Mouse (Mus musculus): ENCODE measurements around the gene Hand1. TPM values are rescaled to one million over a fixed set of nuclear protein-coding genes. Genes with fewer than 3 reads are reported as not detected.
"Not testable (repeated sequence)": the region's sequence is repeated elsewhere in the genome, so short reads cannot be mapped to it uniquely, and the experiment has no call there.

The Hand1 gene
- not detected for total RNA-seq (2021)

GRCm38 (mm10) chr11:57832552-57833201 is at the start of gene Hand1:
Gene Hand1 (minus strand): TSS chr11:57832818.
- no peak for DNase-seq (ENCODE audit: extremely low spot score in 1 of 2, low spot score in 1 of 2)

GRCm38 (mm10) chr11:57876157-57876556 is 43.5 kb upstream of the Hand1 start:
- no peak for DNase-seq (ENCODE audit: extremely low spot score in 1 of 2, low spot score in 1 of 2)

- DNase-seq (ENCODE audit: extremely low spot score in 1 of 2, low spot score in 1 of 2), result no peak
Observed at GRCm38 (mm10) chr11:57873014-57873413, 40.4 kb upstream of the Hand1 start.

GRCm38 (mm10) chr11:57868753-57869460 is 36.3 kb upstream of the Hand1 start:
- peak; percentile 17 to 47 for DNase-seq (ENCODE audit: extremely low spot score in 1 of 2, low spot score in 1 of 2)

- no peak for DNase-seq (ENCODE audit: extremely low spot score in 1 of 2, low spot score in 1 of 2)
Observed at GRCm38 (mm10) chr11:57866466-57866865, 33.8 kb upstream of the Hand1 start.

GRCm38 (mm10) chr11:57864577-57864976 is 32.0 kb upstream of the Hand1 start:
- no peak for DNase-seq (ENCODE audit: extremely low spot score in 1 of 2, low spot score in 1 of 2)

- DNase-seq (ENCODE audit: extremely low spot score in 1 of 2, low spot score in 1 of 2), result no peak
Observed at GRCm38 (mm10) chr11:57862088-57862487, 29.5 kb upstream of the Hand1 start.

GRCm38 (mm10) chr11:57857709-57858108 is 25.1 kb upstream of the Hand1 start:
- DNase-seq (ENCODE audit: extremely low spot score in 1 of 2, low spot score in 1 of 2), result no peak

- DNase-seq (ENCODE audit: extremely low spot score in 1 of 2, low spot score in 1 of 2), result no peak
Observed at GRCm38 (mm10) chr11:57853571-57853970, 21.0 kb upstream of the Hand1 start.

- no peak for DNase-seq (ENCODE audit: extremely low spot score in 1 of 2, low spot score in 1 of 2)
Observed at GRCm38 (mm10) chr11:57850931-57851330, 18.3 kb upstream of the Hand1 start.

- no peak for DNase-seq (ENCODE audit: extremely low spot score in 1 of 2, low spot score in 1 of 2)
Observed at GRCm38 (mm10) chr11:57850298-57850697, 17.7 kb upstream of the Hand1 start.

- no peak for DNase-seq (ENCODE audit: extremely low spot score in 1 of 2, low spot score in 1 of 2)
Observed at GRCm38 (mm10) chr11:57847396-57847795, 14.8 kb upstream of the Hand1 start.

- not testable (repeated sequence) for DNase-seq (ENCODE audit: extremely low spot score in 1 of 2, low spot score in 1 of 2)
Observed at GRCm38 (mm10) chr11:57846421-57847363, 14.1 kb upstream of the Hand1 start.

- no peak for DNase-seq (ENCODE audit: extremely low spot score in 1 of 2, low spot score in 1 of 2)
Observed at GRCm38 (mm10) chr11:57841391-57841790, 8.8 kb upstream of the Hand1 start.

- DNase-seq (ENCODE audit: extremely low spot score in 1 of 2, low spot score in 1 of 2), result no peak
Observed at GRCm38 (mm10) chr11:57840986-57841385, 8.4 kb upstream of the Hand1 start.

GRCm38 (mm10) chr11:57837861-57838680 is 5.5 kb upstream of the Hand1 start:
- DNase-seq (ENCODE audit: extremely low spot score in 1 of 2, low spot score in 1 of 2), result no peak

- DNase-seq (ENCODE audit: extremely low spot score in 1 of 2, low spot score in 1 of 2), result no peak
Observed at GRCm38 (mm10) chr11:57836872-57837680, 4.5 kb upstream of the Hand1 start.

GRCm38 (mm10) chr11:57836401-57836800 is 3.8 kb upstream of the Hand1 start:
- no peak for DNase-seq (ENCODE audit: extremely low spot score in 1 of 2, low spot score in 1 of 2)

- no peak for DNase-seq (ENCODE audit: extremely low spot score in 1 of 2, low spot score in 1 of 2)
Observed at GRCm38 (mm10) chr11:57835931-57836330, 3.3 kb upstream of the Hand1 start.

Measured in layer of hippocampus, postnatal 25 days (tissue).